ENCODE assay signal across 20 mouse cellular contexts in genomic region chr3:27605081-27605480, GRCm38 (mm10).
"Had no signal": no experiment of that assay in that cellular context is flagged by ENCODE, and none has a peak within 500 bp of the region (broad histone marks: within the 10 kb centered on the region; RNA-seq: fewer than 3 reads in every experiment).

No protein-coding gene starts in this region.

- H3K9me3 ChIP-seq: limb, embryonic 13.5 days; midbrain, embryonic 12.5 days; midbrain, embryonic 15.5 days; neural tube, embryonic 12.5 days; neural tube, embryonic 15.5 days; stomach, embryonic 15.5 days had no signal

- DNase-seq: kidney, adult 2 months; kidney, postnatal 10 days; kidney, postnatal 4 days; left cerebral cortex, postnatal 4 days; liver, postnatal 0 days; lung, postnatal 10 days; lung, postnatal 36 days; right cerebral cortex, postnatal 25 days; spleen, adult 18-20 months; thymus, postnatal 36 days had no signal

- H3K4me2 ChIP-seq: limb, embryonic 13.5 days; liver, embryonic 11.5 days; midbrain, embryonic 12.5 days; midbrain, embryonic 15.5 days; neural tube, embryonic 12.5 days; neural tube, embryonic 15.5 days; stomach, embryonic 15.5 days had no signal

- H3K9ac ChIP-seq: limb, embryonic 13.5 days; liver, embryonic 14.5 days; liver, postnatal 0 days; midbrain, embryonic 12.5 days; midbrain, embryonic 15.5 days; neural tube, embryonic 12.5 days; neural tube, embryonic 15.5 days; stomach, embryonic 15.5 days had no signal

- ATAC-seq: intestine, postnatal 0 days; liver, postnatal 0 days; midbrain, embryonic 15.5 days had no signal

- H3K27me3 ChIP-seq: limb, embryonic 13.5 days; midbrain, embryonic 12.5 days; midbrain, embryonic 15.5 days; neural tube, embryonic 12.5 days; neural tube, embryonic 15.5 days; stomach, embryonic 15.5 days had no signal

- H3K27ac ChIP-seq: liver, embryonic 14.5 days; midbrain, embryonic 12.5 days; midbrain, embryonic 15.5 days; neural tube, embryonic 12.5 days; neural tube, embryonic 15.5 days; stomach, embryonic 15.5 days had no signal

- H3K4me3 ChIP-seq: limb, embryonic 13.5 days; megakaryocyte, embryonic 14.5 days; midbrain, embryonic 12.5 days; midbrain, embryonic 15.5 days; neural tube, embryonic 12.5 days; neural tube, embryonic 15.5 days; stomach, embryonic 15.5 days had no signal

- H3K4me1 ChIP-seq: megakaryocyte, embryonic 14.5 days had no signal

- H3K36me3 ChIP-seq: limb, embryonic 13.5 days; midbrain, embryonic 12.5 days; midbrain, embryonic 15.5 days; neural tube, embryonic 12.5 days; neural tube, embryonic 15.5 days; stomach, embryonic 15.5 days had no signal
